Mouse (Mus musculus): ENCODE data around the gene Fetub.

Fetub gene

GRCm38 (mm10) chr16:22967383-22968030, 49.4 kb downstream of the Fetub start:
- DNase-seq (ENCODE audit: low spot score): no peak

Measured in embryo, embryonic 10 days (tissue).